Mouse (Mus musculus): ENCODE measurements at regions not wholly inside any gene's neighbourhood (a gene's known extent, or its start where the extent isn't known, plus 50 kb on each side); places are given as distances from the start of the nearest gene placed in this dataset.
A peak's percentile ranks its signal among the peaks of the same experiment; 100 is the strongest.
"Not testable (repeated sequence)": the region's sequence is repeated elsewhere in the genome, so short reads cannot be mapped to it uniquely, and the experiment has no call there.

DNA sequence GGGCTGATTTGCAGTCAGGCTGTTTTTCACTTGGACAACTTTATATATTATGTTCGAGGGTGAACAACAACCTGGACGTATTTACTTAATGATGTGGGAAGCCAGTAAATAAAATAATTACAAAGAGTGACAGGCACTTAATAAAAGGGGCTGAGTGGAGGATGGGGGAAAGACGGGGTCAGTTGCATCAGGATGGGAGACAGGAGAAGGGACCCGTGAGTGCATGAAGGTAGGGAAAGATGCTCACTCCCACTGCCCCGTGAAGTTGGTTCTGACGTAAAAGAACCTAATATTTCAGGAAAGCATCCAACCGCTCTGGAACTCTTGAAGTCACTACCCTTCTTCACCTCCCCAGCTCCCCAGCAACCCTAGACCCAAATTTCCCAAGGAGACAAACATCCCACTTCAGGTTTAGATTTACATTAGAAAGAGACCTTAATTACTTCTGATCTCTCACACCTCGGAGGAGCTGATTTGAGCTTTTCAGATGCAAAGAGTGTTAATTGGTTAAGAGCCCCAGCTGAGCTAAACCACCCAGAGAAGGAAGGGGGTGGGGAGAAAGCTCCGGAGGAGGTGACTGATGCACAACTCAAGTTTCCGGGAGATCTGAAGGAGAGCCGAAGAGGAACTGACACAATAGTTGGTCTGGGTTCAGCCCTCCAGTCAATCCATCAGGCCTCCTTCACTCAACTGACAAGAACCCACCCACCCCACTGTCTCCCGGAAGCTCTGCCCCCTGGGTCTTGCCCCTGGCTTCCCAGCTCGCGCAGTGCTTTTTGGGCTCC lies 121.9 kb upstream of the Shb start:
- DNase-seq (ENCODE audit: extremely low spot score in 1 of 2, low spot score in 1 of 2) = no peak

DNA sequence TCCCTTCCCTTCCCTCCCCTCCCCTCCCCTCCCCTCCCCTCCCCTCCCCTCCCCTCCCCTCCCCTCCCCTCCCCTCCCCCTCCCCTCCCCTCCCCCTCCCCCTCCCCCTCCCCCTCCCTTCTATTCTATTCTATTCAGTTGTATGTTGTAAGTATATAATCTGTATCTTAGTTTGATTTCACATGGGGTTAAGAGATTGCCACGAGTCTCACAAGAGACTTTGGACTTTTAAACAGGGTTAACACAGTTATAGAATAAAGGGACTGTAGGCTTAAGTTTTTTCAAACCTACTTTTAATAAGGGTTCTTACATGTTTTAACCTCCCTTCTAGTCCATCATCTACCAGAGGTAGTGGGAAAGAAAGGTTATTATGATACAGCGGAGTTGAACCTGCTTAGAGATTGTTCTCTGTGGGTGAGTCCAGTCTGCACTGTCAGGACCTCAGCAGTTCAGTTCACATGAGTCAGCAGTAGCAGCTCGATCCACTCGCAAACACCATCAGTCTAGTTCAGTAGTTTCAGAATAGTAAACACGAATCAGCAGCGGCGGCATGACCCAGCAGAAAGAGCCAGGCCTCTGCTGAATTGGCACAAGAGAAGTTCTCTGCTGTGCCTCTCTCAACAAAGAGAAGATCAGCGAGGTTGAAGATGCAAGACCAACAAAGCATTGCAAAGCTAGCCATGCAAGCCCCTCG lies 116.8 kb upstream of the Shb start:
- no peak for DNase-seq (ENCODE audit: extremely low spot score in 1 of 2, low spot score in 1 of 2)

DNA sequence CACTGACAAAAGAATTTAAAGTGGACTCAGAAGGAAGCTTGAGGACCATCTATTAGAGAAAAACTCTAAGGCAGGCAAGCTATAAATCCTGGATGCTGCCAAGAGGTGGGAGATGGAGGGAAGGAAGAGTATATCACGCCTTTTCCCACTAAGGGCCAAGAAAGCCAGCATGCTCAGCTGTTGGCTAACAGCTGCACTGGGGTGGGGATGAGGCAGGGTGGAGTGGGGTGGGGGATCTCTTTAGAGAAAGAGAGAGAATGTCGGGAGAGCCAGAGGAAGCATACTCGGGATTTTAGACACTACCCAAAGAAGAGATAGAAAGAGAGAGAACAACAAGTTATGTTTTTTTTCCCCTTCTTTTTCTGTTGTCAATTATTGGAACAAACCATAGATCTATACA lies 115.2 kb upstream of the Shb start:
- DNase-seq (ENCODE audit: extremely low spot score in 1 of 2, low spot score in 1 of 2) = no peak

DNA sequence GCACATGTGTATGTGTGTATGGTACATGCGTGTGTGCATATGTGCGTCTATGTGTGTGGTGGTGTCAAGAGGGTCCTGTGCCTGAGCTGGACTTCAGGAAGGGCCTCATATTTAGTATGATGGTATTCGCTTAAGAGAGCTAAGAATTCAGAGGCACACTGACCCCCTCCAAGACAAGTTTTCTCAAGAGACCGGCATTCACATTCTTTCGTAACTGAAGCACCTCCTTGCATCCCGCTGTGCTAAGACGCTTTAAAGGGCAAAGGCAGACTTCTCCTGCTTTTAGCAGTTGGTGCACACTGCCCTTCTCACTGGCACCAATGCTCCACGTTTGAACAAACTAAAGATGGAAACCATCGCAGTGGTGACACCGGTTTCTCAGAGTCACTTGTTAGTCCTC lies 110.3 kb upstream of the Shb start:
- DNase-seq (ENCODE audit: extremely low spot score in 1 of 2, low spot score in 1 of 2) = no peak

DNA sequence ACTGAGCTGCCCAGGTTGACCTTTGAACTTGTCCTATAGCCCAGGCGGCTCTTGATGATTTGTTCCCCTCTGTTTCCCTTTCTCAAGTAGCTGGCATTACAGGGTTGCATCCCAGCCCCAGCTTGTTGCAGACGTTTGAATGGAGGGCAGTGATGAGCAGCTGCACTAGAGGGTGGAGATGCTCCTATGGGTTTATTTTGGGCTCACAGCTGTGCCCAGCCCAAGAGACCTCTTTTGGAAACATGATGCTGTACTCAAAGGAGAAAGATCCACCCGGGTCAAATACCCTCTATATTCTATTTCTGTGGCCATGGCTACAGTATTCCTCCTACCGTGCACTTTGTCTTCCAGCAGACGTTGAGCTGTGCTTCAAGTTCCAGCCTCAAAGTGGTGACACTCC lies 109.0 kb upstream of the Shb start:
- no peak for DNase-seq (ENCODE audit: extremely low spot score in 1 of 2, low spot score in 1 of 2)

DNA sequence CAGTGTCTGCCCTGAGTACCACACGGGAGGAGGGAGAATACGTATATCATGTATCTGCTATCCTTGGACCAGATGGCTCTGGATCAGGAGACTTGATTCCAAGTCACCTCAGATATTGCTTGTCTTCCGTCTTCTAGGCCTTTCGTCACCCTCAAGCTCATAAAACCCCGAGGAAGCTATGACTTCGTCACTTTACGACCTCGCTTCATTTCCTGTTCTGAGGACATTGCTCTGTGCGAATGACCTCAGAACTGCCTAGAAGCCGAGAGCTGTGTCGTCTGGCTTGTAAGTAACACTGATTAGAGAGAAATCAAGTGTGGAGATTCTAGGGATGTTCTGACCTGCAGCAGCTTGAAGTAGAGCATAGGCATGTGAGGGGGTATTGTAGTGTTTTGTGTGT lies 108.4 kb upstream of the Shb start:
- no peak for DNase-seq (ENCODE audit: extremely low spot score in 1 of 2, low spot score in 1 of 2)

DNA sequence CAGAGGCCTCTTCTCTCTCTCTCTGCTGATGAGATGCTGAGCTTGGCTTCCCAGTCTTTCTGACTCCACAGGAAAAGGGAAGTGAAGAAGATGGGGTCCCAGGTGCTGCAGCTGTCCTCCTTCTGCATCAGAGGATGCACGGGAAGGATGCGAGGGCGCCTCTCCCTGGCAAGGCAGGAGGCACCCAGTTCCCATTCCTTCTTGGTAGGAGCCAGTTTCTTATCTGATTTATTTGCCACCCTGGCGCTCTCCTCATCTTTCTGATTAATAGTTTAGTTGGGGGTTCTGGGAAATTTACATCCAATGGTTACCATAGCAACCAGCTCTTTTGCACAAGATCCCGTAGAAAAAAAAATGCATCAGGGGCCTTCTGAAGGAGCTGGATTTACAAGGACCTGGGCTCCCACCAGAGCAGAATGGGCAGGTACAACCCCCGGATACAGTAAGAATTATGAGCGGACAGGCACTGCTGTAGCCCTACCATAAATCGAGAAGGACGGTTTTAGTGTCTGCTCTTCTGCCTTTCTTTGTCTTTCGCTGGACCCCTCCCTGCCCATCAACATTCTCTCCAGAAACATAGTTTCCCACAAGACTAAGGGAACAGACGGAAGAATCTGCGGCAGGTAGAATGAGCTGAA lies 107.2 kb upstream of the Shb start:
- peak in 1 of 2 experiments; percentile 17 for DNase-seq (ENCODE audit: extremely low spot score in 1 of 2, low spot score in 1 of 2)

DNA sequence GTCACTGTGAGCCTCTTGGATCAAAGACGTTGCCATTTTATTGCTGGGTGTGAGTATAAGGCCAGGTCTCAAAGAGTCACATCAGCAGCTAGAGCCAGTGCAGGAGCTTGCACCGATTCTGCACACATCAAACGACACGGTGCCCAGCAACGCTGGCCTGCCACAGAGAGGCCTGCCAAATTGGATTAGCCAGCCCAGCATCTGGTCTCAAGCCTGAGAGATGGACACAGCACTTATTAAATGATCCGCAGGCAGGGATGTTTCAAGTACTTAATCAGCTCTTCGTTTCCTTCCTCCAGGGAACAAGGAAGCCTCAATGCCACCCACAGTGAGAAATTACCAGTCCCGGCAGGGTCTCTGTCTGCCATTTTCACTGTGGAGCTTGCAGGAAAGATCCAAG lies 106.1 kb upstream of the Shb start:
- no peak for DNase-seq (ENCODE audit: extremely low spot score in 1 of 2, low spot score in 1 of 2)

DNA sequence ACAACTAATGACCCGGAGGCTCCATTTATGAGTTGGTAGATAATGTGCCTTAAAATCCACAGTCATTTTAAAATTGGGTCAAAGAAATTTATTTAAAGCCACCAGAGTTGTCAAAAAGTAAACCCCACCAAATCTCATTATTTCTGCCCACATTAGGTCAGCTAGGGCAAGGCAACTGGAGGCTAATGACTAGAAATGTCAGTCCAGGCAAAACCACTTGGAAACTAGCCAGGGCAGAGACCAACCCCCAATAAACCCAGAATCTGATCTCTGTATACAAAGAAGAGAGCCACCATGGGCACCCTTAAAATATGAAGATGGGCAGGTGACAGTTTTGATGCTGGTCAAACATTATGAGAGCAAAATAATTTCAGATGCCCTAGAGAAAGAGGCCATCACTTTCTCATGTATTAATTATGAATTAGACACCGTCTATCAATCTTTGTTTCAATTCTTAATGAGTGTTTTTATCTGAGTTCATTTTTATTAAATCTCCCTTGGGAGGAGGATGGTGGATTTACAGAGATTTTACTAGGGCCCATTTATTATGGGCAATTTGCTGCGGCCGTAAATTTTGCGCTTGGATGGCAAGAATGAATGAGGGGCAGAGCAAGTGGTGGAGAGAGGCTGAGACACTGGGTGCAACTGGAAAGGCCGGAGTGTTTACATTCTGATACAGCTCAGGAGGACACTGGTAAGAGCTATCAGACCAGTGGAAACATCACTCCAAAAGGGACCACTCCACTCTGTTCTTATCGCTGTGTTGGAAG lies 99.2 kb upstream of the Shb start:
- DNase-seq (ENCODE audit: extremely low spot score in 1 of 2, low spot score in 1 of 2) = no peak

DNA sequence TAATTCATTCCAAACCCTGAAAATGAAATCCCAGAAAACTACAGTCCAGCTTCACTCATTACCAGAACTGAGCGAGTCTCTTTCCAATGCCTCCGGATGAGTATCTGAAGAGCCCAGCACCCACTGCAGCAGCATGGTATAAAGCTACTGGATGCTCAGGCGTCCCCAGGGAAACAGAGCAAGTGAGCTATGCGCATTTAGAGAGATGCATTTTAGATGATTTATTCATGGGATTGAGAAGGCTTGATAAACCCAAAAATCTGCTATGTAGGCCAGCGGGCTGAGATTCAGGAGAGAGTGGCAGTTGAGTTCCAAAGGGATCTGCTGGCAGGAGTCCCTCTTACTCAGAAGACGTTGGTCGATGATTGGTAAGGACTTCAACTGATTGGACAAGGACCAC lies 93.4 kb upstream of the Shb start:
- no peak for DNase-seq (ENCODE audit: extremely low spot score in 1 of 2, low spot score in 1 of 2)

DNA sequence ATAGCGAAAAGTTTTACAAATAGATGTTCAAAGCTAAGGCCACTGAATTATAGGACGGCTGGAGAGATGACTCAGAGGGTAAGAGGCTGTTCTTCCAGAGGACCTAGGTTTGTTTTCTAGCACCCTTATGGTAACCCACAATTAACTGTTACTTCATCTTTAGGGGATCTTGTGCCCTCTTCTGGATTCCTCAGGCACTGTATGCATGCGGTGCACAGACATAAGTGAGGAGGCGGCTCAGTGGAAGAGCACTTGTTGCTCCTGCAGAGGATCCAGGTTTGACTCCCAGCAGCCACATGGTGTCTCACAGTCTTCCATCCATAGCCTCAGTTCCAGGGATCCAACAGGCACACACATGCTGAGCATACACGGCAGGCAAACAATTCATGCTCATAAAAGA lies 89.7 kb upstream of the Shb start:
- DNase-seq (ENCODE audit: extremely low spot score in 1 of 2, low spot score in 1 of 2) = no peak

DNA sequence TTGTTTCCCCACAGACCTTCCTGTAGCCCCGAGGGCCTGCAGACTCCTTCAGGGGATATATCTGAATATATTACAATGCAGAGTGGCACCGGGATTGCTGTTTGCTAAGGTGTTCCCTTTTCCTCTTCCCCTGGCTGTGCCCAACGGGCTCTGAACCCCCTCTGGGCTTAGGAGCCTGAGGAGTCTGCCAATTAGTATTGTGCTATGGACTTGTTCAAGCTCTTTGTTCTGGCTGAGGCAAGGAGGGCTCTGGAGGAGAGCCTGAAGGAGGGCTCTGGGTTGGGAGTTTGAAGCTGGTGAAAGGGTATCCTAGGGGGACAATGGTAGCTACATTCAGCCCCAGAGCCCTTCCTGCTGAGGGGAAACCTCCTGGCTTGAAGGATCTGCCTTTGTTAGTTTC lies 84.9 kb upstream of the Shb start:
- no peak for DNase-seq (ENCODE audit: extremely low spot score in 1 of 2, low spot score in 1 of 2)

DNA sequence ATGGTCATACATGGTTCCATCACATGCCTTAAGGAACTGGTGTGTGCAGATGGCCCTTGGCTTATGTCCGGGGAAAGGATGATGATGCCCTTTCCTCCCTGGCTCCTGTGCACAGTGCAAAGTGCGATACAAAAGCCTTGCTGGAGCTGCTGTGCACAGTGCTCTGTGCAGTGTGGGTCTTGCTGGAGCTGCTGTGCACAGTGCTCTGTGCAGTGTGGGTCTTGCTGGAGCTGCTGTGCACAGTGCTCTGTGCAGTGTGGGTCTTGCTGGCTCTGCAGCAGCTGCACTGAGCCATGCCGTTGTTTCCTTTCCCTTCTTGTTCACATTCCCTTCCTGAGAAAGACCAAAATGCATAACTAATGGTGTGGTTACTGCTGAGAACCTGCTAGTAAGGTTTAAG lies 81.2 kb upstream of the Shb start:
- DNase-seq (ENCODE audit: extremely low spot score in 1 of 2, low spot score in 1 of 2) = not testable (repeated sequence)

DNA sequence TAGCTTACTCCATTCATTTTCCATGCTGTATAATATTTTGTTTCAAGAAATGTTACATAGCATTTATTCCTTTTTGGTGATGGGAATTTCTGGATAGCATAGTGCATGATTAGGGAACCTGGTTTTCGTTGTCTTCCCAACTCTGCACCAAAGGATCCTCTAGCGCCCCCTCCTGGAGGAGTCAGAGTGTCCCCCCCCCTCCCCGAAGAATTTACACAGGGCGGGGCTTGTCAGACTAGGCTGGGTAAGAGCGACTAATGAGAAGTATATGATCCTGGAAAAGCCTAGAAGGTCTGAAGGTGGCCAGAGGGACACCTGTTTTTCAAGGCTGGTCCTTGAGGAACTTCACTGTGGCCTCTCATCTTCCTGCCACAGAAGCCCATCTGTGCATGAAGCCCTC lies 79.9 kb upstream of the Shb start:
- DNase-seq (ENCODE audit: extremely low spot score in 1 of 2, low spot score in 1 of 2) = peak in 1 of 2 experiments; percentile 53

DNA sequence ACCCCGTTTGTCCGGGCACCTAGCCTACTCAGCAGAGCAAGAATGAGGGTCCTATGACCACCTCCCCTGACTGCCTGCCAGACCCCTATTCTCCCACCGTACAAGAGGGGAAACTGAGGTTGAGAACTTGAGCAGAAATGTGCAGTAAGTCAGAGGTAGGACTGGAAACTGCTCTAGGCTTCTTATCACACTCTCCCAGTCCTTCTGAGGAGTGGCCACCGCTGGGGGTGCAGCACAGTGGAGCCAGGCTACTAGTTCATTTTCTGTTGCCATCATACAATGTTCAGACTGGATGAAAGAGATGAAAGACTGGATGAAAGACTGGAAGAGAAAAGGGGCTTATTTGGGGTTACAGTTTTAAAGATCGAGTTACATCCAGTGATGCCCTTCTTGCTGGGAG lies 78.7 kb upstream of the Shb start:
- no peak for DNase-seq (ENCODE audit: extremely low spot score in 1 of 2, low spot score in 1 of 2)

DNA sequence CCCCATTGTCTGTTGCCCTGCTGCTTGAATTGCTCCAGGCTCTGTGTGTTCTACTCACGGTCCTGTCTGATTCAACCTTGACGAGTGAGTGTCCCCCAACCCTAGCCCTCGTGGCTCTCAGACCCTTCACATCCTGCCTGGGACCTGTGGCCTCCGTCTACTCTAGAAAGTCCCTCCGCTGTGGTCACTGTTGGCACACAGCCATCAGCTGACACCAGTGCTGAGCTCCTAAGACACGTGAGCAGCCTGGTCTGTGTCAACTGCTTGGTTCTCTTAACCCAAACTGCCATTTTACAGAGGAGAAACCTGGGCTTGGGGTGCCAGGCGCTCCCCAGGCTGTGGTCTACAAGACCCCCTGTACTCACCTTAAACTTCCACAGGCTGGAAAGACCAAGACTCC lies 74.3 kb upstream of the Shb start:
- DNase-seq (ENCODE audit: extremely low spot score in 1 of 2, low spot score in 1 of 2) = no peak

DNA sequence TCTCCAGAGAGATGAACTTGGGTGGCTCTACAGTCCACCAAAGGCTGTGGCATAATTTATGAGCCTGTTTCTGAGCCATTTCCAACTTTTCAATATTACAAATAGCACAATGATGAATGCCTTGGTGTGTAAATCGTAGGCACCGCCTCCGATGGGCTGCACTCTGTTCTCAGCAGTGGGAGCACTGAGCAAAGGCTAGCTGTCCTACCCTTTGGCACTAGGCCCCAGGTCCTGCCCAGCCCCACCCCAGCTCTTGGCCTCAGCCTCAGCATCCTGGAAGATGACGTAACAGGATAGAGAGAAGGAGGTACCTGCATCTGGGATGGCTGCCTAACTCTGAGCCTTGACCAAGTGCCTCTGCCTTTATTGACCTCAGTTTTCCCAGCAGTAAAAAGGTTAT lies 73.4 kb upstream of the Shb start:
- no peak for DNase-seq (ENCODE audit: extremely low spot score in 1 of 2, low spot score in 1 of 2)

DNA sequence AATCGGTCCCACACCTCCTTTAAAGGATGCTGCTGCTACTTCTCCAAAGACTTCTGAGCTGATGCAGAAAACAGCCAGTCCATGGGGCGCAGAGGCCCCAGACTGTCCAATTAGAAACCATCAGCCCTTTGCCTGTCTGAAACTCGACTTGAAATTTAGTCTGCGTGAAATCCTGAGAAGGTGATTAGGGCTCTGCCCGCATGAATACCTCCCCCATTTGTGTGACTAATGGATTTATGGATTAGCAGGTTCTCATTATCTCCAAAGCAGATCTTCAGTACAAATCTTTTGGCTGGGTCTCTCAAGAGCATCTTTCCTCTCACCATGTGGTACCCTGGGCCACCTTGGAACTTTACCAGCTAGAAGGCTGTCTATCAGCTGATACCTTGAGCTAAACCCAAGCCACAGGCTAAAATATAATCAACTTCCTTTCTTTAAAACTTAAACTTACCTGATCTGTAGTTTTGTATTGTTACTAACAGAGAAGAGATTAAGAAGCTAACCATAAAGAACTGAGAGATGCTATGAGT lies 72.1 kb upstream of the Shb start:
- DNase-seq (ENCODE audit: extremely low spot score in 1 of 2, low spot score in 1 of 2) = no peak

DNA sequence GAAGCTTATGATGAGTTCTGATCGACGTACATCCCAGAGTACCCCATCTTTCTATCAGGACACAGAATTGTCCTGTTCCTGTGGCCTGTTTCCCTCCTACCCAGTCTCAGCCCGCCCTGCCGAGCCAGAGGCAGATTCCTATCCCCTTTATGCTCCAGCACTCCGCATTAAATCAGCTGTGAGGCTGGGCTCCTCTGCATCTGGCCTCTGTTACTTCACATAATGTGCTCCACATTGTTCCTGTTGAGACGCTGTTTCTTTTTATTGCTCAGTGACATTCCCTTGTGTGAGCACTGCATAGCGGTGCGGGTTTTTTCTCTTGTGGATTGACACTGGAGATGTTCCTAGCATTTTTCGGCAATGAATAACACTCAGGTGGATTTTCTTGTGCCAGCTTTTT lies 68.2 kb upstream of the Shb start:
- DNase-seq (ENCODE audit: extremely low spot score in 1 of 2, low spot score in 1 of 2) = no peak

DNA sequence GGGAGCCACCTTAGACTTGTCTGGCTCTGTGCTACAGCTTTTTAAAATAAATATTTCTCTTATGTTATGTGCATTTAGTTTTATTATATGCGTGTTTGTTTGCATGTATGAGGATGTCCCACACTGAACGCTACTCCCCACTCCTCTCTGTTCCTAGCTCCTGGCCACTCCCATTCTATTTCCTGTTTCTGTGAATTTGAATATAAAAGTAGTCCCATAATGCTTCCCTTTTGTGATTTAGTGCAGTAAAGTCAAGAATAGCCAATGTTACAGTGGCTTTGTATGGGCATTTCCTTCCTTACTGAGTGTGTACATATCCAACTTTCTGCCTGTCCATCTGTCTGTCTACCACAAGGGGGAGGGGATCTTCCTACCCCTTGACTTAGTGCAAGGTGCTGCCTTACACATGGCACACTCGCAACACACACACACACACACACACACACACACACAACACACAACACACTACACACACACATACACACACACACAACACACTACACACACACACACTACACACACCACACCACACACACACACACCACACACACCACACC lies 61.2 kb upstream of the Shb start:
- no peak for DNase-seq (ENCODE audit: extremely low spot score in 1 of 2, low spot score in 1 of 2)

DNA sequence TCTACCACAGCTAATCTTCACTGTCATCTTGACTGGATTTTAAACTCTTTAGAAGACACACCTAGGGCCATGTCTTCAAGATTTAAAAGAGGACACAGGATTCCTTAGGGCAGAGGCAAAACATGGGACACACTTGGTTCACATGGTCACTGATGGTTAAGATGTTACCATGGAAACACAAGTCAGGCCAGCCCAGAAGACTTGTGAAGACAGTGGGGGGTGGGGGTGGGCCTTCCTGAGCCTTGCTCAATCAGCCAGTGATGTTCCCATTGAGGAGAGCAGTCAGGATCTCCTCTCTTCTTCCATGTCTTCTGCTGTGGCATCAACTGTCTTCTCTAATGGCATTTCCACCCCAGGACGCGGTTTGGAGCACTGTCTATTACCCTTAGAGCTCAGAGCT lies 60.5 kb upstream of the Shb start:
- DNase-seq (ENCODE audit: extremely low spot score in 1 of 2, low spot score in 1 of 2) = no peak

Data from layer of hippocampus, postnatal 25 days (tissue).